Comparison of ENCODE assay signal across 19 mouse cellular contexts in genomic region chr11:16623694-16624093, GRCm38 (mm10).
DNase-seq lines count a peak whose midpoint lies in the region; ATAC-seq and TF ChIP-seq lines count a peak whose summit lies in the region.
"Had no signal": no experiment of that assay in that cellular context is flagged by ENCODE, and none has a peak within 500 bp of the region (broad histone marks: within the 10 kb centered on the region; RNA-seq: fewer than 3 reads in every experiment).

No protein-coding gene starts in this region.

- no peak overlapping the region for H3K27ac ChIP-seq in liver, postnatal 0 days (ENCODE audit: low read depth)
- H3K27ac ChIP-seq in liver, embryonic 11.5 days (ENCODE audit: low read depth, low read length) = no peak overlapping the region
- no peak overlapping the region for H3K27ac ChIP-seq in CH12.LX (ENCODE audit: insufficient read depth, low read depth)
- H3K27ac ChIP-seq in stomach, postnatal 0 days (replicated peaks) = no peak overlapping the region
- H3K27ac ChIP-seq: embryonic facial prominence, embryonic 12.5 days; forebrain, embryonic 12.5 days; heart, adult 2 months; hindbrain, embryonic 10.5 days; hindbrain, embryonic 14.5 days had no signal

- H3K4me2 ChIP-seq in liver, postnatal 0 days (ENCODE audit: low read depth, low read length) = no peak overlapping the region
- no peak overlapping the region for H3K4me2 ChIP-seq in liver, embryonic 11.5 days
- H3K4me2 ChIP-seq in CH12.LX (ENCODE audit: insufficient read depth, low read depth, poor library complexity, severe bottlenecking) = no peak overlapping the region
- no peak overlapping the region for H3K4me2 ChIP-seq in stomach, postnatal 0 days (replicated peaks; ENCODE audit: low read depth)
- H3K4me2 ChIP-seq: embryonic facial prominence, embryonic 12.5 days; forebrain, embryonic 12.5 days; heart, embryonic 12.5 days; hindbrain, embryonic 14.5 days had no signal

- WGBS in liver, postnatal 0 days (ENCODE audit: insufficient replicate concordance) = 36% methylated on average over 2 of the region's 2 CpGs
- WGBS in liver, embryonic 11.5 days = 60% methylated on average over 2 of the region's 2 CpGs
- WGBS in stomach, postnatal 0 days = 79% methylated on average over 2 of the region's 2 CpGs

- TF ChIP-seq POLR2A in CH12.LX (IDR thresholded peaks at IDR 0.05; ENCODE audit: low read depth, low read length) = no peak

- in situ Hi-C loops in CH12.LX (cut with MboI; ENCODE audit: low pct_ligation_motif_present, low pct_unique_long_range_greater_than_20kb, low sequenced_read_pairs) = no loop called here

- H3K4me3 ChIP-seq in liver, postnatal 0 days (ENCODE audit: low read depth, low read length) = no peak overlapping the region
- no peak overlapping the region for H3K4me3 ChIP-seq in liver, embryonic 11.5 days (ENCODE audit: low read depth, low read length)
- H3K4me3 ChIP-seq in CH12.LX (replicated peaks in 1 of 3; ENCODE audit: low read depth in 2 of 3, low read length in 2 of 3, poor library complexity in 1 of 3) = no peak overlapping the region
- no peak overlapping the region for H3K4me3 ChIP-seq in stomach, postnatal 0 days (ENCODE audit: low read depth, low read length)
- H3K4me3 ChIP-seq: embryonic facial prominence, embryonic 12.5 days; forebrain, embryonic 12.5 days; heart, adult 2 months; heart, embryonic 12.5 days; hindbrain, embryonic 10.5 days had no signal

- 0 out of 2 replicates have a peak, but pooled peaks have one; percentile 25 for TF ChIP-seq CTCF in liver, postnatal 0 days (IDR thresholded peaks at IDR 0.05; ENCODE audit: low read depth)
- peak in 1 of 2 experiments; percentile 63; a peak in 2 of 4 replicates for TF ChIP-seq CTCF in CH12.LX (conservative IDR thresholded peaks at IDR 0.05 in 1 of 2, IDR thresholded peaks at IDR 0.05 in 1 of 2; ENCODE audit: low read depth in 2 of 2, low read length in 2 of 2)
- TF ChIP-seq CTCF in stomach, postnatal 0 days (IDR thresholded peaks at IDR 0.05; ENCODE audit: low read depth) = peak; percentile 21

- DNase-seq in liver, postnatal 0 days = no peak
- no peak for DNase-seq in liver, embryonic 11.5 days (ENCODE audit: low spot score)
- DNase-seq in CH12.LX (ENCODE audit: extremely low read depth) = no peak
- no peak for DNase-seq in stomach, postnatal 0 days (ENCODE audit: low spot score)
- DNase-seq in spleen, adult 18-20 months = no peak
- no peak for DNase-seq in heart, adult 9 months (ENCODE audit: low spot score in 2 of 2)
- DNase-seq: adrenal gland, adult 8-10 months; cerebellum, adult 11 months; cerebellum, adult 8-10 months; cerebellum, postnatal 14 days; gastrocnemius, postnatal 10 days; heart, adult 2 months had no signal

- TF ChIP-seq RAD21 in CH12.LX (IDR thresholded peaks at IDR 0.05; ENCODE audit: low read depth, low read length) = peak; percentile 51

- H3K27me3 ChIP-seq in liver, postnatal 0 days (ENCODE audit: insufficient read depth, low read length) = no peaks in the 10 kb centered on the region
- H3K27me3 ChIP-seq in liver, embryonic 11.5 days (replicated peaks; ENCODE audit: control insufficient read depth, insufficient read depth, low read length) = no peaks in the 10 kb centered on the region
- H3K27me3 ChIP-seq in CH12.LX (replicated peaks) = no peaks in the 10 kb centered on the region
- no peaks in the 10 kb centered on the region for H3K27me3 ChIP-seq in stomach, postnatal 0 days (ENCODE audit: control insufficient read depth, insufficient read depth, low read length)
- H3K27me3 ChIP-seq: embryonic facial prominence, embryonic 12.5 days; forebrain, embryonic 12.5 days; heart, embryonic 12.5 days had no signal

- dilution Hi-C loops in CH12.LX (cut with MboI; ENCODE audit: extremely low pct_ligation_motif_present, extremely low pct_unique_long_range_greater_than_20kb, low sequenced_read_pairs) = no loop called here

- no peaks in the 10 kb centered on the region for H3K9me3 ChIP-seq in liver, postnatal 0 days (ENCODE audit: low read length)
- H3K9me3 ChIP-seq in liver, embryonic 11.5 days (ENCODE audit: control insufficient read depth, low read length) = no peaks in the 10 kb centered on the region
- no peaks in the 10 kb centered on the region for H3K9me3 ChIP-seq in CH12.LX (replicated peaks; ENCODE audit: low read length)
- H3K9me3 ChIP-seq in stomach, postnatal 0 days (ENCODE audit: control insufficient read depth, low read length) = no peaks in the 10 kb centered on the region
- H3K9me3 ChIP-seq: embryonic facial prominence, embryonic 12.5 days; forebrain, embryonic 12.5 days; hindbrain, embryonic 10.5 days had no signal

- TF ChIP-seq EP300 in liver, postnatal 0 days (IDR thresholded peaks at IDR 0.05; ENCODE audit: low read depth) = no peak
- TF ChIP-seq EP300 in CH12.LX (IDR thresholded peaks at IDR 0.05; ENCODE audit: low read length) = no peak
- TF ChIP-seq EP300 in stomach, postnatal 0 days (optimal IDR thresholded peaks at IDR 0.05) = no peak

- H3K9ac ChIP-seq in liver, postnatal 0 days (replicated peaks) = no peak overlapping the region
- no peak overlapping the region for H3K9ac ChIP-seq in liver, embryonic 11.5 days (ENCODE audit: low read depth, low read length)
- H3K9ac ChIP-seq in CH12.LX (ENCODE audit: insufficient read depth, low read depth) = no peak overlapping the region
- H3K9ac ChIP-seq in stomach, postnatal 0 days (ENCODE audit: low read length) = no peak overlapping the region
- H3K9ac ChIP-seq: embryonic facial prominence, embryonic 12.5 days; forebrain, embryonic 12.5 days; heart, embryonic 12.5 days; hindbrain, embryonic 14.5 days had no signal

- H3K4me1 ChIP-seq in liver, postnatal 0 days (ENCODE audit: insufficient read depth) = no peaks in the 10 kb centered on the region
- no peaks in the 10 kb centered on the region for H3K4me1 ChIP-seq in liver, embryonic 11.5 days (replicated peaks; ENCODE audit: control insufficient read depth, insufficient read depth, low read length)
- H3K4me1 ChIP-seq in CH12.LX (ENCODE audit: control insufficient read depth in 1 of 2, insufficient read depth in 2 of 2) = peaks cover 2 to 4% of the 10 kb centered on the region in 2 experiments; a peak in 2 of 4 replicates
- no peaks in the 10 kb centered on the region for H3K4me1 ChIP-seq in stomach, postnatal 0 days (replicated peaks; ENCODE audit: control insufficient read depth, insufficient read depth)
- H3K4me1 ChIP-seq: embryonic facial prominence, embryonic 12.5 days; forebrain, embryonic 12.5 days; heart, embryonic 12.5 days; hindbrain, embryonic 10.5 days had no signal

- no peak for ATAC-seq in liver, postnatal 0 days
- no peak for ATAC-seq in liver, embryonic 11.5 days (replicated peaks; ENCODE audit: low FRiP score)
- 0 out of 2 replicates have a peak, but pooled peaks have one; percentile 22 for ATAC-seq in common myeloid progenitor, adult 5-6 weeks (replicated peaks; ENCODE audit: low read depth, poor library complexity, severe bottlenecking)
- ATAC-seq in stomach, postnatal 0 days (ENCODE audit: low FRiP score, low TSS enrichment) = no peak
- ATAC-seq: forebrain, embryonic 16.5 days had no signal

- no peaks in the 10 kb centered on the region for H3K36me3 ChIP-seq in liver, postnatal 0 days (replicated peaks; ENCODE audit: insufficient read depth, low read length)
- H3K36me3 ChIP-seq in liver, embryonic 11.5 days (ENCODE audit: control insufficient read depth, insufficient read depth, low read length) = no peaks in the 10 kb centered on the region
- H3K36me3 ChIP-seq in CH12.LX (replicated peaks in 1 of 2; ENCODE audit: control insufficient read depth in 1 of 2, insufficient read depth in 1 of 2, low read length in 1 of 2) = no peaks in the 10 kb centered on the region
- H3K36me3 ChIP-seq in stomach, postnatal 0 days (ENCODE audit: control insufficient read depth, insufficient read depth, low read length) = no peaks in the 10 kb centered on the region
- H3K36me3 ChIP-seq: embryonic facial prominence, embryonic 12.5 days; forebrain, embryonic 12.5 days; heart, embryonic 12.5 days; hindbrain, embryonic 10.5 days had no signal

- no peaks in the 10 kb centered on the region for H3K79me2 ChIP-seq in CH12.LX (replicated peaks; ENCODE audit: control insufficient read depth, extremely low read depth, insufficient read depth, poor library complexity, severe bottlenecking)

TF ChIP-seq in CH12.LX, 34 proteins besides CTCF, POLR2A, EP300 and RAD21:
- no peak for TF ChIP-seq PAX5 (IDR thresholded peaks at IDR 0.05; ENCODE audit: low read length)
- TF ChIP-seq SMC3 (IDR thresholded peaks at IDR 0.05; ENCODE audit: low read depth, low read length) = peak; percentile 58
